Mouse (Mus musculus) E14TG2a.4 (cell line): ENCODE results near the gene Actn1.

ENCODE experiments used
- CTCF ChIP-seq: conservative IDR thresholded peaks from 2 replicates; pipeline ENCODE4 v1.5.1; 2014; ENCODE audit warnings: low read length
- POU5F1 ChIP-seq: IDR thresholded peaks from 2 replicates; pipeline ENCODE4 v1.6.1; 2014; ENCODE audit warnings: low read length, borderline replicate concordance

DNA sequence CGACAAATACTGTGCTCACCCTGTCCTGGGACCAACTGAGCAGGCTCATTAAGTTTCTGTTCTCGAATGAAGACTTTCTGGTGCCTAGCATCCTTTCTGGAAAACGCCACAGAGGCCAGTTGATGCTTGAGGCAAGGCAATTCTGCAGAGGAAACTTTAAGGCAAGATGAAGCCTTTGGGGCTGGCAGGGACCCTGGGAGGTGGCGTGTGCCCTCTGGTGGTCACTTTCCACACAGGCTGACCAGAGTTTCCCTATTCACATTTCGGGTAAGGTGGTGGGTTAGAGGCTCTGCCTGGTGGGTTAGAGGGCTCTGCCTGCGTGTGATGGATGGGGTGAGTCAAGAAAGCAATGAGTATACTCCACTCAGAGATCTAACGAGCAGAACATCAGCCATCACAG lies 118.7 kb downstream of the Actn1 start:
- TF ChIP-seq CTCF: peak; percentile 61
- no peak for TF ChIP-seq POU5F1
